Mouse (Mus musculus) intestine, postnatal 0 days (tissue): ENCODE data around the gene Zfyve1. TPM values are rescaled to one million over a fixed set of nuclear protein-coding genes. Genes with fewer than 3 reads are reported as not detected.

ENCODE experiments used
- ATAC-seq: fragments of 200-750 bp; cut with Nextera tagmentation; 2 replicates; pipeline ENCODE4 v1.8.0; 2017; ENCODE audit warnings: mild to moderate bottlenecking, moderate TSS enrichment, moderate library complexity
- H3K27ac ChIP-seq: fragments of 300-500 bp; sonication (generic); 2 replicates; pipeline ENCODE4 v1.5.1; 2014; ENCODE audit warnings: mild to moderate bottlenecking, low read depth, low read length, moderate library complexity
- H3K27me3 ChIP-seq: fragments of 300-500 bp; sonication (generic); replicated peaks from 2 replicates; pipeline ENCODE4 v1.6.1; 2014; ENCODE audit warnings: low read length, mixed read lengths; ENCODE audit not compliant: control insufficient read depth, insufficient read depth
- H3K36me3 ChIP-seq: fragments of 300-500 bp; sonication (generic); 2 replicates; pipeline ENCODE4 v1.6.1; 2014; ENCODE audit warnings: mild to moderate bottlenecking, moderate library complexity; ENCODE audit not compliant: control insufficient read depth, insufficient read depth
- H3K4me1 ChIP-seq: fragments of 300-500 bp; sonication (generic); replicated peaks from 2 replicates; pipeline ENCODE4 v1.6.1; 2014; ENCODE audit warnings: antibody characterized with exemption, low read length, mixed read lengths; ENCODE audit not compliant: control insufficient read depth, insufficient read depth
- H3K4me2 ChIP-seq: fragments of 300-500 bp; sonication (generic); replicated peaks from 2 replicates; pipeline ENCODE4 v1.6.1; 2014; ENCODE audit warnings: low read depth, mild to moderate bottlenecking, moderate library complexity
- H3K4me3 ChIP-seq: fragments of 300-500 bp; sonication (generic); 2 replicates; pipeline ENCODE4 v1.5.1; 2014; ENCODE audit warnings: low read depth, low read length
- H3K9ac ChIP-seq: fragments of 300-500 bp; sonication (generic); 2 replicates; pipeline ENCODE4 v1.6.1; 2014; ENCODE audit warnings: mild to moderate bottlenecking, low read depth, low read length
- H3K9me3 ChIP-seq: fragments of 300-500 bp; sonication (generic); 2 replicates; pipeline ENCODE4 v1.6.1; 2016; ENCODE audit warnings: mixed run types; ENCODE audit not compliant: control insufficient read depth
- CTCF ChIP-seq: sonication (generic); IDR thresholded peaks from 2 replicates; pipeline ENCODE4 v1.5.1; 2016; ENCODE audit warnings: low read depth, mild to moderate bottlenecking, control low read depth, antibody characterized with exemption, moderate library complexity
- WGBS: fragments of 180-500 bp; shearing (Covaris S2); extraction: QIAGEN DNeasy Blood & Tissue Kit; methylation state at CpG from one replicate; pipeline ENCODE4 v1.1.7; 2014; 5-methylcytosine and 5-hydroxymethylcytosine counted together
- polyA plus RNA-seq: library from polyadenylated mRNA; unstranded; fragments of >200 nt; fragmentation: Nextera tagmentation; extraction: Ambion mirVana; gene quantifications from 2 replicates; pipeline ENCODE4 v1.2.1, GENCODE M21; 2015

Gene Zfyve1
- polyA plus RNA-seq, 1 experiment from 2014 or later = 8.1 TPM

GRCm38 (mm10) chr12:83521083-83521482 lies 75.9 kb downstream of the Zfyve1 start:
- no peak for TF ChIP-seq CTCF
- peak overlapping the region; percentile 65 for H3K4me2 ChIP-seq
- no peak for ATAC-seq
- H3K27me3 ChIP-seq = no peaks in the 10 kb centered on the region
- no peaks in the 10 kb centered on the region for H3K9me3 ChIP-seq
- H3K4me1 ChIP-seq = no peaks in the 10 kb centered on the region
- 31% methylated on average over 8 of the region's 8 CpGs for WGBS
- peak overlapping the region; percentile 67 for H3K4me3 ChIP-seq
- H3K36me3 ChIP-seq = no peaks in the 10 kb centered on the region
- H3K27ac ChIP-seq = no peak overlapping the region
- H3K9ac ChIP-seq = no peak overlapping the region

GRCm38 (mm10) chr12:83520311-83520890 lies 76.6 kb downstream of the Zfyve1 start, which contains the start of gene Dcaf4:
TSS of gene Dcaf4 (plus strand) at chr12:83520466.
- Histone ChIP-seq H3K4me1 (no peaks in the 10 kb centered on the region), H3K9me3 (no peaks in the 10 kb centered on the region), H3K4me2 (peak within 1 kb of the TSS; percentile 65), H3K9ac (peak within 1 kb of the TSS; percentile 38; the same call in 1 of the 2 replicates), H3K27me3 (no peaks in the 10 kb centered on the region), H3K36me3 (no peaks in the 10 kb centered on the region), H3K4me3 (peak within 1 kb of the TSS; percentile 67), H3K27ac (peak within 1 kb of the TSS; percentile 37; the same call in 1 of the 2 replicates)
- peak; percentile 62 for TF ChIP-seq CTCF
- ATAC-seq = peak; percentile 97
- under 1% methylated on average over 32 of the region's 32 CpGs for WGBS

- Histone ChIP-seq H3K9me3 (no peaks in the 10 kb centered on the region), H3K4me2 (no peak overlapping the region), H3K36me3 (no peaks in the 10 kb centered on the region), H3K4me1 (no peaks in the 10 kb centered on the region), H3K27ac (no peak overlapping the region), H3K27me3 (no peaks in the 10 kb centered on the region), H3K4me3 (no peak overlapping the region), H3K9ac (no peak overlapping the region)
- WGBS = 64% methylated on average over 3 of the region's 3 CpGs
- ATAC-seq = no peak
- TF ChIP-seq CTCF = no peak
Measured at GRCm38 (mm10) chr12:83517580-83517979, 79.4 kb downstream of the Zfyve1 start.

GRCm38 (mm10) chr12:83514216-83514615 lies 82.8 kb downstream of the Zfyve1 start:
- Histone ChIP-seq H3K4me1 (no peaks in the 10 kb centered on the region), H3K27ac (no peak overlapping the region), H3K4me3 (no peak overlapping the region), H3K4me2 (no peak overlapping the region), H3K36me3 (no peaks in the 10 kb centered on the region), H3K9me3 (no peaks in the 10 kb centered on the region), H3K27me3 (no peaks in the 10 kb centered on the region), H3K9ac (no peak overlapping the region)
- 54% methylated on average over 4 of the region's 4 CpGs for WGBS
- no peak for ATAC-seq
- no peak for TF ChIP-seq CTCF

GRCm38 (mm10) chr12:83513185-83513584 lies 83.8 kb downstream of the Zfyve1 start:
- Histone ChIP-seq H3K4me3 (no peak overlapping the region), H3K4me1 (no peaks in the 10 kb centered on the region), H3K36me3 (no peaks in the 10 kb centered on the region), H3K4me2 (no peak overlapping the region), H3K27ac (no peak overlapping the region), H3K27me3 (no peaks in the 10 kb centered on the region), H3K9ac (no peak overlapping the region), H3K9me3 (no peaks in the 10 kb centered on the region)
- TF ChIP-seq CTCF = no peak
- no peak for ATAC-seq
- 34% methylated on average over 5 of the region's 5 CpGs for WGBS

- no peak for ATAC-seq
- TF ChIP-seq CTCF = no peak
- Histone ChIP-seq H3K36me3 (no peaks in the 10 kb centered on the region), H3K9ac (no peak overlapping the region), H3K9me3 (no peaks in the 10 kb centered on the region), H3K4me3 (no peak overlapping the region), H3K4me1 (no peaks in the 10 kb centered on the region), H3K27me3 (no peaks in the 10 kb centered on the region), H3K4me2 (no peak overlapping the region), H3K27ac (no peak overlapping the region)
- 33% methylated on average over 4 of the region's 4 CpGs for WGBS
Measured at GRCm38 (mm10) chr12:83512783-83513182, 84.2 kb downstream of the Zfyve1 start.
